Mouse (Mus musculus) liver, embryonic 16.5 days (tissue): ENCODE data around the gene Hebp1. TPM values are rescaled to one million over a fixed set of nuclear protein-coding genes. Genes with fewer than 3 reads are reported as not detected.

Source experiments
- ATAC-seq: fragments of 200-750 bp; cut with Nextera tagmentation; 2 replicates; pipeline ENCODE4 v1.8.0; 2017; ENCODE audit warnings: low read depth, mild to moderate bottlenecking, moderate number of reproducible peaks, moderate library complexity
- H3K27ac ChIP-seq: fragments of 300-500 bp; sonication (generic); 2 replicates; pipeline ENCODE4 v1.5.1; 2014; ENCODE audit warnings: mild to moderate bottlenecking, low read length
- H3K27me3 ChIP-seq: fragments of 300-500 bp; sonication (generic); 2 replicates; pipeline ENCODE4 v1.6.1; 2014; ENCODE audit warnings: low read depth, low read length, mixed read lengths; ENCODE audit not compliant: control insufficient read depth, insufficient read depth
- H3K36me3 ChIP-seq: fragments of 300-500 bp; sonication (generic); 2 replicates; pipeline ENCODE4 v1.6.1; 2014; ENCODE audit warnings: mild to moderate bottlenecking; ENCODE audit not compliant: control insufficient read depth, insufficient read depth
- H3K4me1 ChIP-seq: fragments of 300-500 bp; sonication (generic); 2 replicates; pipeline ENCODE4 v1.6.1; 2014; ENCODE audit warnings: low read depth, low read length, mixed read lengths; ENCODE audit not compliant: control insufficient read depth
- H3K4me2 ChIP-seq: fragments of 300-500 bp; sonication (generic); 2 replicates; pipeline ENCODE4 v1.6.1; 2014; ENCODE audit warnings: low read depth, low read length, mixed read lengths
- H3K4me3 ChIP-seq: fragments of 300-500 bp; sonication (generic); 2 replicates; pipeline ENCODE4 v1.5.1; 2014; ENCODE audit warnings: low read depth, mild to moderate bottlenecking, low read length
- H3K9ac ChIP-seq: fragments of 300-500 bp; sonication (generic); 2 replicates; pipeline ENCODE4 v1.6.1; 2014; ENCODE audit warnings: low read depth, low read length
- H3K9me3 ChIP-seq: fragments of 300-500 bp; sonication (generic); replicated peaks from 2 replicates; pipeline ENCODE4 v1.6.1; 2016; ENCODE audit warnings: low read length; ENCODE audit not compliant: control insufficient read depth
- WGBS: fragments of 180-500 bp; shearing (Covaris S2); extraction: QIAGEN DNeasy Blood & Tissue Kit; methylation state at CpG from one replicate; pipeline ENCODE4 v1.1.7; 2014; ENCODE audit not compliant: insufficient replicate concordance; 5-methylcytosine and 5-hydroxymethylcytosine counted together
- polyA plus RNA-seq: library from polyadenylated mRNA; unstranded; fragments of >200 nt; fragmentation: Nextera tagmentation; extraction: Ambion mirVana; gene quantifications from 2 replicates; pipeline ENCODE4 v1.2.1, GENCODE M21; 2015

Hebp1 gene
- polyA plus RNA-seq, 1 experiment from 2014 or later, result 134 TPM

GRCm38 (mm10) chr6:135228465-135228941, 30.7 kb upstream of the Hebp1 start:
- H3K27me3 ChIP-seq, result no peaks in the 10 kb centered on the region
- ATAC-seq, result no peak; the same call in 1 of the 2 replicates
- no peak overlapping the region for H3K27ac ChIP-seq
- WGBS, result 43% methylated on average over 10 of the region's 10 CpGs
- H3K4me2 ChIP-seq, result no peak overlapping the region
- H3K9ac ChIP-seq, result no peak overlapping the region
- H3K4me1 ChIP-seq, result no peaks in the 10 kb centered on the region; the same call in 1 of the 2 replicates
- no peak overlapping the region for H3K4me3 ChIP-seq
- no peaks in the 10 kb centered on the region for H3K9me3 ChIP-seq
- peaks cover 58% of the 10 kb centered on the region for H3K36me3 ChIP-seq

GRCm38 (mm10) chr6:135223786-135224416, 26.1 kb upstream of the Hebp1 start:
- H3K9ac ChIP-seq, result no peak overlapping the region
- 64% methylated on average over 6 of the region's 6 CpGs for WGBS
- no peak for ATAC-seq
- H3K9me3 ChIP-seq, result no peaks in the 10 kb centered on the region
- no peak overlapping the region for H3K4me2 ChIP-seq
- no peaks in the 10 kb centered on the region; the same call in 1 of the 2 replicates for H3K4me1 ChIP-seq
- peaks cover 35% of the 10 kb centered on the region for H3K36me3 ChIP-seq
- H3K27ac ChIP-seq, result no peak overlapping the region
- H3K27me3 ChIP-seq, result no peaks in the 10 kb centered on the region
- H3K4me3 ChIP-seq, result no peak overlapping the region

- ATAC-seq, result no peak
- WGBS, result 89% methylated on average over 5 of the region's 5 CpGs
- H3K27ac ChIP-seq, result no peak overlapping the region
- no peaks in the 10 kb centered on the region for H3K27me3 ChIP-seq
- H3K9ac ChIP-seq, result no peak overlapping the region
- H3K36me3 ChIP-seq, result peaks cover 11% of the 10 kb centered on the region
- H3K4me1 ChIP-seq, result no peaks in the 10 kb centered on the region
- H3K4me3 ChIP-seq, result no peak overlapping the region
- no peak overlapping the region for H3K4me2 ChIP-seq
- no peaks in the 10 kb centered on the region for H3K9me3 ChIP-seq
Observed at GRCm38 (mm10) chr6:135219916-135220315, 22.1 kb upstream of the Hebp1 start.

- H3K9ac ChIP-seq, result no peak overlapping the region
Observed at GRCm38 (mm10) chr6:135218330-135218729, 20.5 kb upstream of the Hebp1 start.

GRCm38 (mm10) chr6:135212666-135213065, 14.8 kb upstream of the Hebp1 start:
- Histone ChIP-seq H3K27me3 (no peaks in the 10 kb centered on the region), H3K4me1 (peaks cover 16% of the 10 kb centered on the region), H3K9ac (no peak overlapping the region), H3K27ac (no peak overlapping the region), H3K36me3 (peaks cover 19% of the 10 kb centered on the region), H3K4me2 (no peak overlapping the region), H3K4me3 (no peak overlapping the region), H3K9me3 (no peaks in the 10 kb centered on the region)
- ATAC-seq, result no peak
- 82% methylated on average over 2 of the region's 2 CpGs for WGBS

More at GRCm38 (mm10) chr6:135218330-135218729, 20.5 kb upstream of the Hebp1 start:
- Histone ChIP-seq H3K4me2 (no peak overlapping the region), H3K9me3 (no peaks in the 10 kb centered on the region), H3K4me1 (no peaks in the 10 kb centered on the region), H3K27me3 (no peaks in the 10 kb centered on the region), H3K27ac (no peak overlapping the region), H3K4me3 (no peak overlapping the region), H3K36me3 (peaks cover 18% of the 10 kb centered on the region)
- ATAC-seq, result no peak
- 39% methylated on average over 8 of the region's 8 CpGs for WGBS

- Histone ChIP-seq H3K36me3 (peaks cover 17% of the 10 kb centered on the region), H3K4me1 (peaks cover 18% of the 10 kb centered on the region), H3K27ac (no peak overlapping the region), H3K4me2 (peak overlapping the region; percentile 40), H3K9ac (peak overlapping the region; percentile 5; the same call in 1 of the 2 replicates), H3K9me3 (no peaks in the 10 kb centered on the region), H3K4me3 (no peak overlapping the region), H3K27me3 (no peaks in the 10 kb centered on the region)
- WGBS, result 47% methylated on average over 7 of the region's 7 CpGs
- ATAC-seq, result peak; percentile 82
Observed at GRCm38 (mm10) chr6:135211169-135211568, 13.3 kb upstream of the Hebp1 start.

GRCm38 (mm10) chr6:135206909-135207308, 9.1 kb upstream of the Hebp1 start:
- Histone ChIP-seq H3K36me3 (peaks cover 4% of the 10 kb centered on the region), H3K27ac (no peak overlapping the region), H3K9me3 (no peaks in the 10 kb centered on the region), H3K4me3 (no peak overlapping the region), H3K4me2 (no peak overlapping the region), H3K27me3 (no peaks in the 10 kb centered on the region), H3K4me1 (peaks cover 44% of the 10 kb centered on the region), H3K9ac (no peak overlapping the region)
- 71% methylated on average over 8 of the region's 8 CpGs for WGBS
- no peak for ATAC-seq

GRCm38 (mm10) chr6:135205802-135206201, 8.0 kb upstream of the Hebp1 start:
- H3K9me3 ChIP-seq, result no peaks in the 10 kb centered on the region
- H3K36me3 ChIP-seq, result peaks cover 4% of the 10 kb centered on the region
- peak; percentile 69 for ATAC-seq
- peak overlapping the region; percentile 50 for H3K4me2 ChIP-seq
- H3K27me3 ChIP-seq, result no peaks in the 10 kb centered on the region
- peak overlapping the region; percentile 13 for H3K9ac ChIP-seq
- H3K4me1 ChIP-seq, result peaks cover 36% of the 10 kb centered on the region
- H3K27ac ChIP-seq, result peak overlapping the region; percentile 72
- WGBS, result 42% methylated on average over 4 of the region's 4 CpGs
- H3K4me3 ChIP-seq, result no peak overlapping the region

- Histone ChIP-seq H3K4me3 (peak overlapping the region; percentile 9; the same call in 1 of the 2 replicates), H3K9me3 (no peaks in the 10 kb centered on the region), H3K27ac (peak overlapping the region; percentile 72), H3K27me3 (no peaks in the 10 kb centered on the region), H3K4me2 (peak overlapping the region; percentile 50), H3K9ac (peak overlapping the region; percentile 42; the same call in 1 of the 2 replicates), H3K4me1 (peaks cover 43% of the 10 kb centered on the region), H3K36me3 (peaks cover 4% of the 10 kb centered on the region)
- WGBS, result 32% methylated on average over 4 of the region's 4 CpGs
- ATAC-seq, result peak; percentile 73
Observed at GRCm38 (mm10) chr6:135204869-135205268, 7.0 kb upstream of the Hebp1 start.
